Mouse (Mus musculus) heart, adult 9 months (tissue): Measurements from ENCODE around the gene Ephb1.

Experiments used
- DNase-seq, 2 experiments: peaks; one replicate each; pipeline ENCODE4 v3.0.0; 2022; ENCODE audit warnings: low spot score in 2 of 2

Gene Ephb1

GRCm38 (mm10) chr9:101994086-101994485, 360.4 kb downstream of the Ephb1 start:
- no peak for DNase-seq

DNA sequence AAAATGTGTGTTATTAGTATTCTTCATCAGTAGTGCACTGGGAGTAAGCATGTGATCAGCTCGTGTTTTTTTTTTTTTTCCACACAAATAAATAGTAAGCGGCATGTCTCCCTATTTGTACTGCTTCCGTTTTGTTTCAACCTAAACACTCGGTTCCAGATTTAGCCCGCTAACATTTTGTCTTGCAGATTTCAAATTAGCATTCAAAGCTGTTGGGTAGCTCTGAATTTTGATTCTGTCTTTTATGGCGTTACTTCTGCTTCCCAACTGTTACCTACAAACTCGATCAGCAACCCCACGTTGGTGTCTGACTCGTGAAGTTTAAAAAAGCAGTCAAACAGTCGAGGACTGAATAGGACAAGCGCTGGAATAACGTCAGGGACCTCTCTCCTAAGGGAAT, 363.7 kb downstream of the Ephb1 start:
- DNase-seq: no peak

DNA sequence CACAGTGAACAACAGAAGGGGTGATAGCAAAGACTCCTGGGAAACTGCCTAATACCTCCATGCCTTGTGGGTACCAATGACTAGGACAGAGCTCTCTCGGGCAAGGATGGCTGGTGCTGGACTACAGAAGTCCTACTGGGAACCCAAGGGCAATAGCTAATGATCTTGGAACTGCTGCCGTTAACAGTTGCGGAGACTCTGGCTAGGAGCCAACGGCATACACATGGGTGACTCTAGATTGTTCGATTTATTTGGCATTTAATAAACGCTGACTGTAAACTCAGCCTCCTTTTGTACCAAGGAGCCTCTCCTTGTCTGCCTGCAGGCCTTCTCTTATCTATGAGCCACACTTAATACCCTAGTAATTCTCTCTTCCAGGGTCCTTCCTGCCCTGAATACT, 364.5 kb downstream of the Ephb1 start:
- no peak for DNase-seq

GRCm38 (mm10) chr9:101986910-101987309, 367.6 kb downstream of the Ephb1 start:
- DNase-seq: no peak

GRCm38 (mm10) chr9:101982378-101982777, 372.1 kb downstream of the Ephb1 start:
- no peak for DNase-seq

GRCm38 (mm10) chr9:101981161-101981560, 373.3 kb downstream of the Ephb1 start:
- DNase-seq: no peak

GRCm38 (mm10) chr9:101976884-101977465, 377.5 kb downstream of the Ephb1 start:
- no peak for DNase-seq

DNA sequence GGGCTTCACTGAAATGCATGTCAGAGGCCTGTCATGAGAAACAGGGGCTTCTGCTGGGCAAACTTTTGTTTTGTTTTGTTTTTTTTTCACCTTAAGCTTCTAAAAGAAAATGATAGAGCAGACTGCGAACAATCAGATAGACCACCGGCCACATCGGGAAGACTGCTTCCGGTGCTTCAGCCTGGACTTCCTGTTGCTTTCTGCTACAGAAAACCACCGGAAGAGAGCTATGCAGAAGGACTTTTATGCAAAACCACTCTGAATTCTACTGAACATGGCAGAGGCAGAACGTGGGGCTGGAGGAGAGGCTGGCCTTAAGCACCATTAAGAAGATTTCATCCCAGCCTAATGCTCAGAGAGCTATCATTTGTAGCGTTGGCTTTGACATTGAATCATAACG, 382.2 kb downstream of the Ephb1 start:
- no peak for DNase-seq

- peak; percentile 2 to 8 for DNase-seq
Observed at GRCm38 (mm10) chr9:101971806-101972205, 382.7 kb downstream of the Ephb1 start.

- no peak for DNase-seq
Observed at GRCm38 (mm10) chr9:101956228-101956627, 398.3 kb downstream of the Ephb1 start.

- no peak for DNase-seq
Observed at GRCm38 (mm10) chr9:101954529-101954928, 400.0 kb downstream of the Ephb1 start.

- no peak for DNase-seq
Observed at GRCm38 (mm10) chr9:101950101-101950500, 404.4 kb downstream of the Ephb1 start.

DNA sequence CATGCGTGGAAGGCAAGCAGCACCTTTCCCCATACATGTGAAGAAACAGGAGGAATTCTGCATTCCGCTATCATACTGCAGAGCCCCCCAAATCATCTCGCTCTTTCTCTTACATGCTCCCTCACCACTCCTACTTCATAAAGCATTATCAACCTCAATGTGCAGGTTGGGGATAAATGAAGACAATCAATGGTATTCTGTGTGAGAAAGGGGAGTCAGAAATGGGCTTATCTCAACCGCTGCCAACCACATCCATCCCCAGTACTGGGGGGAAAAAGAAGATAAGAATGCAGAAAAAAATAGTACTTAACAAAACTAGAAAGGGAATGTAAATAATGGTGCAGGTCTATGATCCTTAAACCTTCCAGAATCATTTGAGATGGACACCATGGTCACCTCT, 408.7 kb downstream of the Ephb1 start:
- DNase-seq: no peak

DNA sequence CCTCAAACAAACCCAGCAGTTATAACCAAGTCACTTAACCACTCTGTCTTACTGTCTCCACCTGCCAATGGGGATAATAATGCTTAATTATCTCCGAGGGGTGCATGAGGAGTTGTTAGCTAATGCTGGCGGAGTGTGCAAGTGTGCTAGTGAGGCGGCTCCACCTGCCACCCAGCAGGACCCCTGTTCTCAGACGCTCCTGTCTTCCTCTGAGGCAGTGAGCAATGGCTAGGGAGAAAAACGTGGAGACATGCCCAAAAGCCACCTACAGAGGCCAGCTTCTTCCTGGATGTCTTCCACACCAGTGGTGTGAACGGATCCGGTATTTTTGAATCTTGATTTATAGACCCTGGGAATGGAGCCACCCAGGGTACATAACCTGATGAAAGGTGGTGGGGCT, 409.2 kb downstream of the Ephb1 start:
- no peak for DNase-seq

GRCm38 (mm10) chr9:101942058-101942669, 412.3 kb downstream of the Ephb1 start:
- DNase-seq: no peak

DNA sequence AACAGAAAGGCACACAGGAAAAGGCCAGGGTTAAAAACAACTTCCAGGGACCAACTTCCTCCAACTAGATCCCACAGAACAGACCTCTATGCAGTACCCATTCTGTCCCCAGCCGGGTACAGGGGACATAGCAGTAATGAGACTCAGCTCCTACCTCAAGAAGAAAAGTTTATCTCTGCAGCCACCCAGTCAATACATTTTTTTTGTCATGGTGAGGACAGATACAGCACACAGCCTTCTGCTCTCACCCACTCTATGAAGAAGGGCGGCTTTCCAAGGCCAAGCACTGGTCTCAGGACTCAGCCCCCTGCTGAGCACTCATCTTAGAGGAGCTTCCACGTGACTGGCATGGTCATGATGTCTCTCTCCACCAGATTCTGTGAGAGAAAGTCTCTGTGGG, 414.3 kb downstream of the Ephb1 start:
- DNase-seq: no peak

DNA sequence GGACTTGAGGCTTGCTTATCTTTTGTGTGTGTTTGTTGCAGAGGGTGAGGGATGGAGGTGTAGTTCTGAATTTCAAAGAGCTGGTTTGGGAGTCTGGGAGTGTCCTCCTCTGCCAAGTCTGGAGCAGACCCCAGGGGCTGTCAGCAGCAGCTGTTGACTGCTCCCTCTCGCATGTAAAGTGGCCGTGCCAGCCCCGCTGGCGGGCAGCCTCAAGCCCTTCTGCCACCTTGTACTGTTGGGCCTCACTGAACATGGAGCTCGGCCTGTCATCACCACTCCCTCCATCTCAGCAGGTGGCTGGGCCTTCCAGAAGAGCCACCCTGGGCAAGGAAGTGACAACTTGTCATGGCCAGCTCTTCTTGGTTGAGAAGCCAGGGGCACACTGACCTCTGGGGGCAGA, 415.5 kb downstream of the Ephb1 start:
- DNase-seq: no peak

DNA sequence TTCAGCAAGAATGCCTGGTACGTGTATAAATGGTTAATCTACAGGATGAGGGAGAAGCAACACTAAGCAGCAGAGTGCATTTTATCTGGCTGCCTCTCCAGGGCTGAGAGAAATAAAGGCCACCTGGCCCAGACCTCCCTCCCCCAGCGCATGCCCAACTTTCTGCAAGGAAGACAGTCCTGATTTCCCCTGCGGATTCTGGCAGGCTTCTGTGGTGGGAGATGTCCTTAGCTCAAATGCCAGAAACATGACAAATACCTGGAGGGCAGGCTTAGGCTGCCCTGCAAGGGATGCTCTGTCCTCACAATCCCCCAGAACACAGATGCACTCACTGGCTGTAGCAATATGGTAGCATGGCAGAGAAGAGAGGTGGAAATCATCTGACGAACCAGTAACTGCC, 416.4 kb downstream of the Ephb1 start:
- DNase-seq: no peak

DNA sequence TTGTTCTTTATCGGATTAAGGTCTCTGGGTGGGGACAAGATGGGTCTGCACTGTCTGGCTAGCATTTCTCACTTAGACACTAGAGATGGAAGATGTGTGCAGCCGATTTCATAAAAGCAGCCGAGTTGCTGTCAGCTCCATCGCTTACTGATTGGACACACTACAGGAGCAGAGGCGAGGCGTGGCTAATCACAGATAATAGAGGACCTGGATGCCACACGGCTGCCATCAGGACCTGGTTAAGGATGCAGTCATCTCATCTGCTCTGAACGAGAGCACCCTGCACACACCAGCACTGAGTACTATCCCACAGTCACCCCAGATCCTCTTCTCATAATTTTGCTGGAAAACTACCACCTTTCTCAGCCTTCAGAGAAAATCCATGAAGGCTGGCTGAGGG, 419.6 kb downstream of the Ephb1 start:
- no peak for DNase-seq

DNA sequence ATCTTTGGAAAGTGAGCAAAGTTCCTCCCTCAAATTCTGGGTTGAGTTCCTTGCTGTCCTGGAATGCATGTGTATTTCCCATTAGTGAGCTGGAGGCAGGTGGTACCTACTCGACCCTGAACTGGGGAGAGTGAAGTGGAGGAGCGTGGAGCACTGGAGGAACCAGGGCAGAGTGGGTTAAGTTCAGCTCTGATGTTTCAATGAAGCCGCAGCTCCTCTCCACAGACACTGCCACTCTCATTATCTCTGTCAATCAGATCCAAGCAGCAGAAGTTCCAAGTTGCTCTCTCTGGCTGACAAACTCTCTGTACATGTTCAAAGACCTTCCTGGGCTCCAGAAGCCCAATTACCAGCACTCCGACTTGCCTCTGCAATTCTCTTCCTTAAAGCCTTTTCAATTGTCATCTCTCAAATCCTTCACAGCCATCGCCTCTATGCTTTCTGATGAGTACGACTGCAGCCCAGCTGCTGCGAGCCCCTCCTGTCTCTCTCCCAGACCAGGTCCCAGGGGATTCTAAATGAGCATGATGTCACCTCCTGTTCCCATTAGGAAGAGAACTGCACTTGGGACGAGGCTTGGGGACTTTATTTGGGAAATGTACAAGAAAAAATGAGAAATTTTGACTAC, 420.4 kb downstream of the Ephb1 start:
- DNase-seq: no peak

GRCm38 (mm10) chr9:101924829-101925228, 429.7 kb downstream of the Ephb1 start:
- DNase-seq: no peak

GRCm38 (mm10) chr9:101922846-101923245, 431.6 kb downstream of the Ephb1 start:
- peak; percentile 27 to 30 for DNase-seq

DNA sequence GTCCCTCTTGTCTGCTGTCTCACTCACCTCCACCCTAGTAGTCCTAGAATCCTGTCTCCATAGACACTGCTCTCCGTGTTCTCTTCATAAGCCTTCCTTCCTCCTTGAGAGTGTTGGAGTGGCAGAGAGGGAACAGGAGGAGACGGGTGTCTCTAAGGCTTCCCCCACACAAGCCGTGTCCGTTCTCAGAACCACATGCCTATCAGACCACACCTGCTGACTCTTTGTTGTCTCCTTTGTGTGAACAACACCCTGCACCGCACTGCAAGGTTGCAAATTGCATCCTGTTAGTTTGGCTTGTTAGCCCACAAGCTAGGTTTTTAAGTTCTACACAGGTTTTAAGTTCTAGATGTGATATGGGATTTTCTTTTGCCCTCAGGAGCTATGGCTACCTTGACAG, 435.2 kb downstream of the Ephb1 start:
- DNase-seq: no peak

DNA sequence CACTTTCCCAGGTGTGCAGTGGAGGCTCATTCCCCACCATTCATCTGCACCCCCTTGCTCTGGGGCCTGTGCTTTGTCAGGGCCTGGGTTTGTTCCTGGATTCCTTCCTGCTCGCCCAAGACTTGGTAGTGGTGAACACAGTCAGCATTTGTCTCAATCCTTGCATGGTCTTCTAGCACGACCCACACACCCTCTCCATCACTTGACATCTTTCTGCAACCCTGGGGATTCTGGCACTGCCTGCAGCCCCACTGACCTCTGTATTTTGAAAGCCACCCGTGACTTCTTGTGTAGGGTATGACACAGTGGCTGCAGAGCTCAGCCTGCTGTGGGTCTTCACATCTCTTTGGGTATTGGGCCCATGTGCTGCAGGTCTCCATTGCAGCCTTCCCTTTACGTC, 435.7 kb downstream of the Ephb1 start:
- DNase-seq: no peak
